Mouse (Mus musculus): ENCODE data around the gene Mrpl49.

DNA sequence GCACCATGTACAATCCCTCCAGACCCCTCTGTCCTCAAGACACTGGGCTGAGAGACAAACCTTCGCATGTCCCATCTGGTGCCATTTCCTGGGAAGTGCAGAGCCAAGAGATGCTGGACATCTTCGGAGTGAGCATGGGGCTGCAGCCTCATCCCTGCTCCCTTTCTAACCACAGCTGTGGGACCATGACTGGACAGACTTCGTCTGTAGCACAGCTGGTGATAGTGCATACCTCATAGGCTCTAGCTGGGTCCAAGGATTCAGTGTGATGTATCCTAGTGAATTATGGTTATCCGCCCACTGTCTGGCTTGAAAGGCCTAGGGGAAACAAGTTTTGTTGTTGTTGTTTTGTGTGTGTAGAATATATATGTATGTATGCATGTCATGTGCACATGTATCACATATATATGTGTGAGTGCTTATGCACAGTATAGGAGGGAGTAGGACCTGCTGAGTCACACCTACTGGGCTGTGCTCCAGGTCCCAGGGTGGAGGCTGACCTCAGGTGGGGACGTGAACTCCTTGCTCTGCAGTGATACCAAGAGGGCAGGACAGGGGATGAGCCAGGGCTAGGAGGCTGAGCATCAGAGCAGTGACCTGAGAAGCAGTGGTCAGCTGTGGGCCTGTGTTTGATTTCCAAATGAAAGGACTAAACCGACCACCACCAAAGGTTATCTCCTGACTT lies 44.7 kb upstream of the Mrpl49 start:
- no peak for TF ChIP-seq CTCF (IDR thresholded peaks at IDR 0.05; ENCODE audit: extremely low read depth, insufficient read depth, low read length)
- TF ChIP-seq POLR2A (IDR thresholded peaks at IDR 0.05; ENCODE audit: extremely low read depth, insufficient read depth, low read length): no peak

Data from cortical plate, adult 2 months (tissue).